Mouse (Mus musculus) MEL (cell line): ENCODE results near the gene Npr1. TPM values are rescaled to one million over a fixed set of nuclear protein-coding genes. Genes with fewer than 3 reads are reported as not detected.

ENCODE experiments used
- DNase-seq: peaks from one replicate; pipeline ENCODE4 v3.0.0; 2011; ENCODE audit warnings: low read depth, low spot score
- H3K27ac ChIP-seq: 2 replicates; pipeline ENCODE4 v1.5.1; 2012; ENCODE audit warnings: low read depth, mild to moderate bottlenecking, control low read depth, low read length, moderate library complexity; ENCODE audit not compliant: control insufficient read depth
- H3K27me3 ChIP-seq, 2 experiments: fragments of 150-350 bp in 1 of 2; sonication (generic) in 1 of 2; 2 replicates each; pipeline ENCODE4 v1.6.1; 2012; ENCODE audit warnings: low read length in 2 of 2, mild to moderate bottlenecking in 2 of 2, improper control_type of control experiment in 1 of 2, moderate library complexity in 1 of 2; ENCODE audit not compliant: insufficient read depth in 2 of 2, control insufficient read depth in 1 of 2
- H3K36me3 ChIP-seq, 2 experiments: 2 replicates each; pipeline ENCODE4 v1.6.1; 2012 to 2014; ENCODE audit warnings: low read length in 2 of 2, improper control_type of control experiment in 1 of 2, inconsistent platforms in 1 of 2, mild to moderate bottlenecking in 1 of 2; ENCODE audit not compliant: insufficient read depth in 2 of 2, control insufficient read depth in 1 of 2
- H3K4me1 ChIP-seq, 2 experiments: fragments of 150-350 bp in 1 of 2; sonication (generic) in 1 of 2; 2 replicates each; pipeline ENCODE4 v1.6.1; 2012; ENCODE audit warnings: low read length in 2 of 2, improper control_type of control experiment in 1 of 2, mild to moderate bottlenecking in 1 of 2; ENCODE audit not compliant: insufficient read depth in 2 of 2, control insufficient read depth in 1 of 2
- H3K4me3 ChIP-seq, 2 experiments: fragments of 150-350 bp in 1 of 2; sonication (generic) in 1 of 2; 2 replicates each; pipeline ENCODE4 v1.5.1; 2012; ENCODE audit warnings: low read depth in 2 of 2, low read length in 2 of 2, mild to moderate bottlenecking in 2 of 2, moderate library complexity in 2 of 2, control low read depth in 1 of 2, improper control_type of control experiment in 1 of 2; ENCODE audit not compliant: control insufficient read depth in 1 of 2, insufficient read depth in 1 of 2
- H3K79me2 ChIP-seq: 2 replicates; pipeline ENCODE4 v1.6.1; 2012; ENCODE audit warnings: mild to moderate bottlenecking, low read length, moderate library complexity; ENCODE audit not compliant: control insufficient read depth, poor library complexity, insufficient read depth
- H3K9ac ChIP-seq: 2 replicates; pipeline ENCODE4 v1.6.1; 2012; ENCODE audit warnings: low read depth, mild to moderate bottlenecking, control low read depth, low read length, moderate library complexity; ENCODE audit not compliant: control insufficient read depth, poor library complexity, severe bottlenecking
- H3K9me3 ChIP-seq: fragments of 150-350 bp; sonication (generic); replicated peaks from 2 replicates; pipeline ENCODE4 v1.6.1; 2012; ENCODE audit warnings: mild to moderate bottlenecking, low read length, improper control_type of control experiment, moderate library complexity; ENCODE audit not compliant: insufficient read depth
- CHD1 ChIP-seq: IDR thresholded peaks from 2 replicates; pipeline ENCODE4 v1.6.1; 2012; ENCODE audit warnings: low read depth, mild to moderate bottlenecking, inconsistent platforms, low read length, improper control_type of control experiment
- CTCF ChIP-seq, 3 experiments: IDR thresholded peaks in 2 of 3; conservative IDR thresholded peaks in 1 of 3; 2 replicates each; pipeline ENCODE4 v1.5.1; 2011 to 2012; ENCODE audit warnings: low read length in 3 of 3, low read depth in 2 of 3, mild to moderate bottlenecking in 2 of 3, improper control_type of control experiment in 1 of 3, inconsistent platforms in 1 of 3, mixed read lengths in 1 of 3, moderate library complexity in 1 of 3; ENCODE audit not compliant: control insufficient read depth in 1 of 3, insufficient read depth in 1 of 3, poor library complexity in 1 of 3, severe bottlenecking in 1 of 3
- ELF1 ChIP-seq: IDR thresholded peaks from 2 replicates; pipeline ENCODE4 v1.6.1; 2014; ENCODE audit warnings: low read depth, mild to moderate bottlenecking, inconsistent platforms, low read length, improper control_type of control experiment, moderate library complexity
- ETS1 ChIP-seq: IDR thresholded peaks from 2 replicates; pipeline ENCODE4 v1.6.1; 2012; ENCODE audit warnings: low read depth, mild to moderate bottlenecking, inconsistent platforms, low read length, improper control_type of control experiment, moderate library complexity
- HCFC1 ChIP-seq: IDR thresholded peaks from 2 replicates; pipeline ENCODE4 v1.6.1; 2012; ENCODE audit warnings: low read depth, mild to moderate bottlenecking, inconsistent platforms, low read length, improper control_type of control experiment, moderate library complexity
- MXI1 ChIP-seq: IDR thresholded peaks from 2 replicates; pipeline ENCODE4 v1.6.1; 2011; ENCODE audit warnings: mild to moderate bottlenecking, low read depth, low read length, improper control_type of control experiment
- MYC ChIP-seq: IDR thresholded peaks from 2 replicates; pipeline ENCODE4 v1.6.1; 2011; ENCODE audit warnings: low read depth, mild to moderate bottlenecking, low read length, improper control_type of control experiment, moderate library complexity
- POLR2AphosphoS2 ChIP-seq: IDR thresholded peaks from 2 replicates; pipeline ENCODE4 v1.6.1; 2011; ENCODE audit warnings: low read length, improper control_type of control experiment
- TAL1 ChIP-seq: IDR thresholded peaks from 2 replicates; pipeline ENCODE4 v1.6.1; 2012; ENCODE audit warnings: mild to moderate bottlenecking, inconsistent platforms, low read length, moderate library complexity, mixed read lengths
- TCF12 ChIP-seq: IDR thresholded peaks from 2 replicates; pipeline ENCODE4 v1.6.1; 2014; ENCODE audit warnings: low read depth, mild to moderate bottlenecking, inconsistent platforms, low read length, improper control_type of control experiment, moderate library complexity
- UBTF ChIP-seq: IDR thresholded peaks from 2 replicates; pipeline ENCODE4 v1.6.1; 2012; ENCODE audit warnings: low read depth, mild to moderate bottlenecking, inconsistent platforms, low read length, improper control_type of control experiment, moderate library complexity, borderline replicate concordance; ENCODE audit not compliant: insufficient read depth
- USF1 ChIP-seq: IDR thresholded peaks from 2 replicates; pipeline ENCODE4 v1.6.1; 2014; ENCODE audit warnings: low read depth, mild to moderate bottlenecking, inconsistent platforms, low read length, improper control_type of control experiment, moderate library complexity
- USF2 ChIP-seq, 2 experiments: IDR thresholded peaks; 2 replicates each; pipeline ENCODE4 v1.6.1; 2011 to 2012; ENCODE audit warnings: improper control_type of control experiment in 2 of 2, low read length in 2 of 2, borderline replicate concordance in 1 of 2, inconsistent platforms in 1 of 2, low read depth in 1 of 2, mild to moderate bottlenecking in 1 of 2; ENCODE audit not compliant: insufficient read depth in 1 of 2
- polyA plus RNA-seq, 2 experiments: library from polyadenylated mRNA; stranded (reverse) in 1 of 2; unstranded in 1 of 2; fragments of >175 nt in 1 of 2; fragments of >200 nt in 1 of 2; gene quantifications; 2 replicates each; pipeline versions ENCODE4 v1.2.1 to v1.2.4; 2012; ENCODE audit warnings: low replicate concordance in 2 of 2, low read depth in 1 of 2; ENCODE audit not compliant: insufficient read length in 2 of 2, insufficient read depth in 1 of 2, missing spikeins in 1 of 2
- total RNA-seq: library from RNA; depleted of rRNA; stranded (reverse); fragments of 300-350 nt; gene quantifications from 2 replicates; pipeline ENCODE4 v1.2.3, GENCODE M21; 2012

Npr1 gene
- total and polyA plus RNA-seq, 3 experiments: 0.11 TPM; not detected in 2

DNA sequence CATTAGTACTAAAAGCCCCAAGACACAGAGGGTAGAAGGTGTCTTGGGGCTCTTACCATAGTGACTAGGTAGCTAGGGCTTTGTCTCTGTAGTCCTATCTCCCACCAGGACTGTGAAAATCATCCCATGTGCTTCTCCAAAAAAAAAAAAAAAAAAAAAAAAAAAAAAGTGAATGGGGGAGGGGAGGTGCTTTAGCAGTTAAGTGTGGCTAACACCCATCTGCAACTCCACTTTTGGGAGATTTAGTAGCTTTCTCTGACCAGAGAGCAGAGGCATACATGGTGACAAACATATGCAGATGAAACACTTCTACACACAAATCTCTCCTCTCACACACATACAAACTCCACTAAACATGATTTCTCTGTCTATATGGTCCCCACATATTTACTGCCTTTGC, 31.9 kb upstream of the Npr1 start:
- Histone ChIP-seq H3K36me3 (peaks cover 2 to 35% of the 10 kb centered on the region in 2 experiments; a peak in 3 of 4 replicates), H3K27ac (no peak overlapping the region), H3K27me3 (no peaks in the 10 kb centered on the region), H3K9me3 (no peaks in the 10 kb centered on the region), H3K4me1 (no peaks in the 10 kb centered on the region), H3K4me3 (no peak overlapping the region), H3K9ac (no peak overlapping the region), H3K79me2 (no peaks in the 10 kb centered on the region)
- TF ChIP-seq POLR2AphosphoS2: 0 out of 2 replicates have a peak, but pooled peaks have one; percentile 10
- no peak for TF ChIP-seq UBTF
- DNase-seq: no peak

DNA sequence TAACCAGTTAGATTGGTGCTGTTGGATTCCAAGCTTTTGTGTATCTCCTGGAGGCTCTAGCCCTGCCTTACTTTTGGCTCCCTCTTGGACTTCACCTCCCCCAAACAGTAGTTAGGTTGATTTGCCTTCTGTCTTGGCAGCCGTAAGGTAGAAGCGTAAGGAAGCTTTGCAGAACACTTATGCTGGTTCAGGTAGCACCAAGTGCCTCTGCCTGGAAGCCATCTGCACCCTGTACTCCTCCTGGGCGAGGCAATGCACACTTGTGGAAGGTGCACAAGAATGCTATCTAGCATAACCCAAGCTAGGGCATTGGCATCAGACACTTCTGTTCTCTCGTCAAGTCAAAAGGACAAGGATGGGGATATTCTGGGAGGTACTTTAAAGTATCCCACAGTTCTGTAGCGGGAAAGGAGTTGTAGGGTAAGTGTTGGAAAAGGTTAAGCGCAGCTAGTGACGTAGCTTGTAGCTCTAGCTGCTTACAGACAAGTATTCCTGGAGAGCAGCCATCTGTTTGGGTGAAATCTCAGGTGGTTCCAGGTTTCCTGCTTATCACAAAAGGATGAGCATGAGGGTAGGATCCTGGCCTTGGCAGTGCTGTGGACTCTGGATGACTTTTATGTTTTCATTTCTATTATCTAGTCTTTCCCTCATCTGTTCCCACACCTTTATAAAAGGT, 30.3 kb upstream of the Npr1 start:
- TF ChIP-seq POLR2AphosphoS2: peak; percentile 69; the same call in 1 of the 2 replicates
- TF ChIP-seq MXI1: no peak
- TF ChIP-seq CHD1: no peak
- no peak for TF ChIP-seq ELF1
- no peak for TF ChIP-seq CTCF (IDR thresholded peaks at IDR 0.05 in 2 of 3, conservative IDR thresholded peaks at IDR 0.05 in 1 of 3; ENCODE audit: control insufficient read depth in 1 of 3, insufficient read depth in 1 of 3, low read depth in 2 of 3, low read length in 3 of 3, poor library complexity in 1 of 3, severe bottlenecking in 1 of 3)
- peaks cover 3 to 20% of the 10 kb centered on the region in 2 experiments for H3K36me3 ChIP-seq
- H3K9me3 ChIP-seq: no peaks in the 10 kb centered on the region

DNA sequence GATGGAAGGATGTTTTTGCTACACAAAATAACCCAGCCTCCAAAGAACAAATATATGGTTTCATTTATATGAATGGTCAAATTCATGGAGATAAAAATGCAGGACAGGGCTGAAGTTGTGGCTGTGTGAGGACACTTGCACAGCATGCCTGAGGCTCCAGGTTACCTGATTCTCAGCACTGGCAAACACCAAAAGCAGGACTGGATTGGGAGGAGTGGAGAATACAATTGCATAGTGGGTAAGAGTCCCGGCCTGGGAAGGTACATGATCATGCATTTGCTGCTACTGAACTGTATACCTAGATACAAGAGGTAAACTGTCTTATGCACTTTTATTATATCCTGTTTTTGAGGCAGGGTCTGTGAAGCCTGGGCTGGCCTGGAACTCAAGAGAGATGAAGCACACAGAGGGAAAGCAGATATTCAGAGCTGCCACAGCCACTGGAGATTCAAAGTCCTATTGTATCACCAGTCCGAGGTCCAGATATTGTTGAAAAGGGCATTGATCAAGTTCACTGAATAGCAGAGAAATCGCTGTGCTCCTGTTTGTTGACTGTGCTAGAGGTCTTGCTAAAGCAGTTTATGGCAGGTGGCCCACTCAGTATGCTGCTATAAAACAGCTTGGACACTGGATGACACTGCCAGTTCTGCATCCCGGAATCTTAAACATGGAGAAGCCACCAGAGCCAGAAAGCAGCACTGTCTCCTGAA, 28.3 kb upstream of the Npr1 start:
- TF ChIP-seq ETS1 (no peak), USF2 (IDR thresholded peaks at IDR 0.05; ENCODE audit: borderline replicate concordance in 1 of 2, insufficient read depth in 1 of 2, low read depth in 1 of 2, low read length in 2 of 2) (no peak), MYC (no peak), TAL1 (no peak), USF1 (no peak), HCFC1 (no peak), TCF12 (no peak)
- H3K36me3 ChIP-seq: peaks cover 5 to 11% of the 10 kb centered on the region in 2 experiments; a peak in 3 of 4 replicates
- no peak overlapping the region for H3K27ac ChIP-seq
- no peaks in the 10 kb centered on the region for H3K9me3 ChIP-seq
- no peak for DNase-seq
- no peak overlapping the region for H3K4me3 ChIP-seq
- H3K27me3 ChIP-seq: no peaks in the 10 kb centered on the region
- peaks cover 4% of the 10 kb centered on the region for H3K79me2 ChIP-seq
- H3K9ac ChIP-seq: no peak overlapping the region
- peaks cover 3 to 11% of the 10 kb centered on the region in 2 experiments; a peak in 2 of 4 replicates for H3K4me1 ChIP-seq

More for the DNA sequence above, 30.3 kb upstream of the Npr1 start:
- Histone ChIP-seq H3K9ac (no peak overlapping the region), H3K79me2 (no peaks in the 10 kb centered on the region), H3K4me3 (no peak overlapping the region), H3K27ac (no peak overlapping the region), H3K27me3 (no peaks in the 10 kb centered on the region), H3K4me1 (peaks cover 0 to 4% of the 10 kb centered on the region in 2 experiments; a peak in 1 of 4 replicates)
- DNase-seq: no peak
